Mouse (Mus musculus): ENCODE measurements around the gene Cd79b.

The Cd79b gene

DNA sequence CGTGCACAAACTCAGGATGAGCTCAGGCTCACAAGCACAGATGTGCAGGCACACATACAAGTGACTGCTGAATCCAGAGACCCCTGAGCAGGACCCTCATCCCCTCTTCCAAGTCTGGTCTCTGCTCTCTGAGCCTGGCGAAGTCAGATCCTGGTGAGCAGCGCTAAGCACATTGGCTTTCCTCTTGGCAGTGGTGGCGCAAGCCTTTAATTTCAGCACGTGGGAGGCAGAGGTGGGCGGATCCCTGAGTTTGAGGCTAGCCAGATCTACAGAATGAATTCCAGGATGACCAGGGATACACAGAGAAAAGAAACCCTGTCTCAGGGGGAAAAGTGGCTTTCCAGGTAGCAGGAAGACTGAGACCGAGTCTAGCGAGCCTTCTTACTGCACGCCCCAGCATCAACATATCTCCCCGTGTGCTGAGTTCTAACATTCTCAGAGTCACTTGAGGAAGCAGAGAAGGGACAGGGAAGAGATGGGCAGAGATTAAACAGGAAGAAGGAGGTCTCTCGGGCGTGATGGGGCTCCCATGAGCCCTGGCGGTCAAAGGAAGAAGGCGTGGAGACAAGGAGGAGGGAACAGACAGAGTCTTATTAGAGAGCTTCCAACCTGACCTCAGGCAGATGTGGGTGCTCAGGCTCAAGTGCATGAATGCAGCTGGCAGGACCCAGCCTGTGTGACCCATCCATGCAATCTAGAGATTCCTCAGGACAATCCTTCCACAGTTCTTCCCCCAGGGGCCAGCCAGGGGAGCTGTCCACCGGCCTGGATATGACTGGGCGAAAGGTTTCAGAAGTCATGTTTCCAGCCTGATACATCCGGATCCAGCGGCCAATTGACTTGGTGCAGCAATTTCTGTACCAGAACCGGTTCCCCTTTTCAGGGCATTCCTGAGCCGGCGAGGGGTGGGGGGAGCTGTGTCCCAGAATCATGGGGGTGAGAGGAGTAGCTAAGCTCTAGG is 4.1 kb upstream of the Cd79b start:
- DNase-seq (ENCODE audit: low spot score), result no peak

DNA sequence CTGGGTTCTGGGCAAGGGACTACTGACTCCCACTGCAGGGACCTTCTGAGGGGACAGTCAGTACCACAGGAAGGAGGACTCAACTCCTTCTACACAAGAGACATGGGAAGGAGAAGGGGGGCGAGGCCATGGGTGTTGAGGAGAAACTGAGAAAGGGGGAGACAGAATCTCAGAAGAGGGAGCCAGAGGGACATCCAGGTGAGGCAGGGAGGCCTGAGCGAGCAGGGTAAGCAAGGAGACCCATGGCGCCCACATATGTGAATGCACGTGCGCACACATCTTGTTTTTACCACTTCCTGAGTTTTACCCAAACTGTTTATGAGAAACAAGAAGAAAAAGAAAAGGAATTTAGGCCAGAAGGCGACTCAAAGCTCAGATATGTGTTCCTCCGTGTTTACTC is 3.2 kb upstream of the Cd79b start:
- DNase-seq (ENCODE audit: low spot score), result no peak

DNA sequence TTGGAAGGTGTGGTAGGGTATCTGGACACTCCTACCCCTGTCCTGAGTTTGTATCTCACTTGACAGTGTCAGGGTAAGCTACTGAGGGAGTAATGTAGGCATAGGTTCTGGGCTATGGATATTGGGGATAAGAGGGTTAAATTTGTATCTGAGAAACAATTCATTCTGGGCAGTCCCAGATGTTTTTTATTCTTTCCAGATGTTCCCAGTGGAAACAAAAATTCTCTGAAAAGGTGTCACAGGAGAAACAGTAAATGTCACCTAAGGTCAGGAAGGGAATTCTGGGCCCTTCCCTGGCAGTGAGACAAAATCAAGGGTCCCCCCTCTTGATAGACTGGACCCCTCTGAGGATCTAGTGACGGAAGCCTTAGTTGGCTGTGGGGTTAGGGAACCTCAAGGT is 1.9 kb upstream of the Cd79b start:
- no peak for DNase-seq (ENCODE audit: low spot score)

DNA sequence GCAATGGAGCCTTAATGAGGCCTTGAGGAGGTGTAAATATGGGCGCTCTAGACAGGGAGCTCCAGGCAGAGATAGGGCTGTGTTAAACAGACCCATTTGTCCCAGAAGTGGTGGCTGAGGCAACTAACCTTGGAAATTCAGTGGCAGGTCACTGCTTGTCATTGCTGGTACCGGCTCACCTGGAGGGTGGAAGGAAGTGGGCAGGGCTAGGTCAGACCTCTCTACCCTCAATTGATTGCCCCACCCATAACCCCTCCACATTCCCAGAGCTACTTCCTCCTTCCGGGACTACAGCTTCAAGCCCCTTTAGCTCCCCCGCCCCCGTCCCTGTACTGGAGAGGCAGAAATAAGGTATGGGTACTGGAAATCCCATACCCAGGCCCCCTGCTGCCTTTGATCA is 1.0 kb downstream of the Cd79b start:
- DNase-seq (ENCODE audit: low spot score), result no peak

DNA sequence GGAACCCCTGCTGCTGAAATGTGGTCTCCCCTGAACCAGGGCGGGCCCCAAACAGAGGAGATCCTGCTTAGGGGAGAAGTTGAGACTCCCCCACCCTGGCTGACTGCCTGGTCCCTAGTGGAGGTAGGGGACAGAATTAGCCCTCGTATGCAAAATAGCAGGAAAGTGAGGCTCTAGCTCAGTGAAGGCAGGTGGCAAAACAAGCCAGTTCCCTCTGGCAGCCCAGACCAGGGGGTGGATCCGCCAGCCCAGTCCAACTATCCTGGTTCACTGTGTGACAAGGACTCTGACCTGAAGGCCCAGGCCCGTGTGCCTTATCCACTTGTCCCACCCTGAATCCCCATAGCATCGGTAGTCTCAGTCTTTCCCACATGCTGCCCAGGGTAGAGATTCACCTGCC is 4.4 kb downstream of the Cd79b start:
- no peak for DNase-seq (ENCODE audit: low spot score)

DNA sequence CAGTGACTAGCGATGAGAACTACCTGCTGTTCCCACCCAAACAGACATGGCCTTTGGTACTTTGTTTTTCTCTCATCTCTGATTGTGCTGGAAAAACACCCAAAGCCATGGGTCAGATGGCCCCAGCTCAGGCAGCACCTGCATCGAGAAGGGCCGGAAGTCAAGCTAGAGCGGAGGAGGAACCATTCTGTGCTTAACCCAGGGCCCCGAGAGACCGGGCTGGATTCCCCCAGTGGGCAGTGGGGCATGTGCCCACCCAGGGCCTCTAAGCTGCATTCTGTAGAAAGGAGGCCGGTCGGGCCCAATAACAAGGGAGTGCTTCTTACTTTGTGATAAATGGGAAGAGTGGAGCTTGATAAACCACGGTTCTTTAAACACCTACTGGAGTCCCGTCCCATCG is 6.4 kb downstream of the Cd79b start:
- DNase-seq (ENCODE audit: low spot score), result no peak

DNA sequence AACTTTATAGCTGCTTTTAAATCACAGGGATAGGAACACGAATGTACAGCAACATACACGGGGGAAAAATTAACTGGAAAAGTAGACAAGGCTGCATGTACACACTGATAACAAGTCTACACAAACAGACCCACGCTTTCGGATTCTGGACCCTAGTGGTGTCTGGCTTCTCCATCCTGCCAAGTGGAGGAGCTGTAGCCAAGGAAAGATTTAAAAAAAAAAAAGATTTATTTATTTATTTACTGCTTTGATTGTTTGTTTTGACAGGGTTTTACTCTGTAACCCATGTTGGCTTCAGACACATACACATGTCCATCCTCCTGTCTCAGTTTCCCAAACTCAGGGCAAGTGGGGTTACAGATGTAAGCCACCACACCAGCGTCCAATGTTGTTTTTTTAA is 7.1 kb downstream of the Cd79b start:
- no peak for DNase-seq (ENCODE audit: low spot score)

DNA sequence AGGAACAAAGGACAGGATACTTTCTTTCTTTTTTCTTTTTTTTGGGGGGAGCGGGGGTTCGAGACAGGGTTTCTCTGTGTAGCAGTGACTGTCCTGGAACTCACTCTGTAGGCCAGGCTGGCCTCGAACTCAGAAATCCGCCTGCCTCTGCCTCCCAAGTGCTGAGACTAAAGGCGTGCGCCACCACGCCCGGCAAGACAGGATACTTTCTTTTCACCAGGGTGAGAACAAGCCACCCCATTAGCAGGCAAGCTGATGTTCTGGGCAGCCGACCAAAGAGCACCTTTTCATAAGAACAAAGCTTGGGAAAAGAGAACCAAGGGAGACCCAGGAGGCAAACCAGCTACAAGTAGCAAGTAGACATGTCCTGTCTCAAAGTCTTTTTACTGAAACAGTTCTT is 7.8 kb downstream of the Cd79b start:
- no peak for DNase-seq (ENCODE audit: low spot score)

DNA sequence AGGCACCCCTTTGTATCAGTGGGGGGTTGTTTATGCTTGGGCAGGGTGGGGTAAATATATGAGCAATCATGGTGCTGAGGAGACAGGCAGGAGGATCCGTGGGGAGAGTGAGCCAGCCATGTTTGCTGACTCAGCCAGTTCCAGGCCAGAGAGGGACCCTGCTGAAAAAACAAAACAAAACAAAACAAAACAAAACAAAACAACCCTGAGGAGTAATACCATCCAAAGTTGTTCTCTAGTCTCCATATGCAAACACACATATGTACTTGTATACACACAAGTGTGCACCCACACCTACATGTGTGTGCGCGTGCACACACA is 8.5 kb downstream of the Cd79b start:
- no peak for DNase-seq (ENCODE audit: low spot score)

DNA sequence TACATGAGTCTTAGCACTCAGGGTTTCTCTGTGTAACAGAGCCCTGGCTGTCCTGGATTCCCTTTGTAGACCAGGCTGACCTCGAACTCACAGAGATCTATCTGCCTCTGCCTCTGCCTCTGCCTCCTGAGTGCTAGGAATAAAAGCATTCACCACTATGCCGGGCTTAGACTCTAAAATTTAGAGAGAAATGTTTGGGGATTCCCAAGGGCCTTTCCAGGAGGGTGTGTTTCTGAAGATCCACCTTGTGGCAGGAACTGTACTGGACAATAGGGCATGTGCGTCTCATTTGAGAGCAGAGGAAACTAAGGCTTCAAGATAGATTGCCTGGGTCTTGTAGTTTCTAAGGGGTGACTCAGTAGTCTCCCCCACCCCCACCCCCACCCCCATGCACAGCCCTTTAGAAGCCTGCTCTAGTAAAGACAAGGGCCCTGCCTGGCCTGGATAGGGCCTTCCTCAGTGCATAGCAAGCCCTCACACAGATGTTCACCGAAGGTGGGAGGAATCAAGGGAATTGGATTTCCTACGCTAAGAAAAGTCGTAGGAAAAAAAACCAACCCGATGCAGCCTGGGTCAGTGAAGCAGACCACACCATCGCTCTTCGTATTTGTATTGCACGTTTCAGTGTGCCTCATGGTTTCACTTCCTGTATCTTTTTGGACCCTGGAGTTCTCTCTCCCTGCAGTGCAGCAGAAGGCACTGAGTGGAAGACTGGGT is 9.1 kb downstream of the Cd79b start:
- no peak for DNase-seq (ENCODE audit: low spot score)

DNA sequence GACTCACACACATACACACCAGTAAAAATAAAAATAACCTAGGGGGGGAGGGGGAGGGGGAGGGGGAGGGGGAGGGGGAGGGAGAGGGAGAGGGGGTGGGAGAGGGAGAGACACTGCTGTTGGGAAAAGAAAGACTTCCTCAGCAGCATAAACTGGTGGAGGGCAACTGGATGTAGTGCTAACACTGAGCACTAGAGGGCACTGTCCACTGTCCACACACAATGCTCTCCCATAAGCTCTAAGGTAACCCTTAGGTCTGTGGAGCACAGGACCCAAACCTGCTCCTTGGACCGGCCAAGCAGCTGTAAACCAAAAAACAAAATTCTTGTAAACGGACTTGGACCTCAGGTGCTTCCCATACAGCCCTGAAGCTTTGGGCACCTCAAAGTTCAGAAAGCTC is 11.9 kb downstream of the Cd79b start:
- peak; percentile 42 for DNase-seq (ENCODE audit: low spot score)

DNA sequence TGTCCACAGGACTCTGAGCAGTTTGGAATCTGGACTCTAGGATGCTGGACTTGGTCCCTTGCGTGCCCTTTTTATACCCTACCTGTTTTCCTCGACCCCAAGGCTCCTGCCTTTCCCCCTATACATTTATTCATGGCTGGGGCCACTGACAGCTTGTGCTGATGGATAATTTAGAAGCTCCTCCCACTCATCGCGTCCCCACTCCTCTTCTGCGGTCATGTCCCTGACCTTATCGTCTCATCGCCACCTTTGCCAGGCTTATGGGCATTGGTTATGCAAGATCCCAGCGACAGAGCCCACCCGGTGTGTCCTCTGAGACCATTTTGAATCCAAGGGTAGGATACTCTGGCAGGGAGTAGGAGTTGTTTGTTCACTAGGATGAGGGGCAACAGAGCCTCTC is 12.8 kb downstream of the Cd79b start, which contains the start of gene Gh:
TSS of gene Gh (minus strand) at position 101 of the 400 bp plus-strand sequence.
- no peak for DNase-seq (ENCODE audit: low spot score)

DNA sequence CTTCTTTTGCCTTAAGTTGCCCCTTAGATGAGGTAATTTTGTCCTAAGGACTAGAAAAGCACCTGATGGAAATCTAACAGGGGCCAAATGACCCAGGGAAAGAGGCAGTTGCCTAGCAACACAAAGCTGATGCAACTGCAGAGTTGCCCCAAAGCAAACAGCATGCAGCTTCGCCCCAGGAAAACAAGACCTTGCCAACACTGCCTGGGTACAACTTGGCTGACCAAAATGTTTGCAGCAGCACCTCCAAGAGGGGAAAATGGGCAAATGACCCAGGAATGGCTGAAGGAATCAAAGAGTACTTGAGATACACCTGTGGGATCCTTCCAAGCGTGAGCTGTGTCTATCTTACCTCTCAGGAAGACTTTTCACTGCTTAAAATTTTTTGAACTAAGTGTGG is 22.7 kb downstream of the Cd79b start:
- no peak for DNase-seq (ENCODE audit: low spot score)

DNA sequence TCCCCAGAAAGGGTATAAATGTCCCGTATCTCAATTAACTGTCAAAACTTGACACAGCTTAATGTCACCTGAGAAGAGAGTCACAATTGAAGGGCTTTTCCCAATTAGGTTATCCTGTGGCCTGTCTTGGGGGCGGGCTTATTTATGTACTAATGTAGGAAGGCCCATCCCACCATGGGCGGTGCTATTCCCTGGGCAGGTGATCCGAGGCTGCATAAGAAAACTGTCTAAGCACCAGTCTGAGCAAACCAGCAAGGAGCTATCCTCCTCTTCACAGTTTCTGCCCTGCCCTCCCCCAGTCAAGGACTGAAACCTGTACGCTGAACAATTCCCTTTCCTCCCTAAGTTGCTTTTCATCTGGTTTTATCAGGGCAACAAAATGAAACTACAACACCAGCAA is 24.2 kb downstream of the Cd79b start:
- no peak for DNase-seq (ENCODE audit: low spot score)

DNA sequence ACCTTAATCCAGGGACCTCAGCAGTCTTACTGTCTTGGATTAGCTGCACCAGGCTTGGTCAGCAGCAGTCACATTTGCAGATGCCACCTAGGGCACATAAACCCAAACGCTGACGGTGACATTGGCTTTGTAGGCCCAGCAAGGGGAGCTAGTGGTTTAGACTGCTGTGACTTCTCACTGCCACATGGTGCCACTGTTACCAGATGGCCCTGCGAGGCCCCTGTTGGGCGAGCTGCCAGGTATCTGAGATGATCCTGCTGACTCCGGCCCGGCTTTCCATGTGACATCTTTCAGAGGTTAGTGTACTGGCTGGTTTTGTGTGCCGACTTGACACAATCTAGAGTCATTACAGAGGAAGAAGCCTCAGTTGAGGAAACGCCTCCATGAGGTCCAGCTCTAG is 25.2 kb downstream of the Cd79b start:
- DNase-seq (ENCODE audit: low spot score), result no peak

DNA sequence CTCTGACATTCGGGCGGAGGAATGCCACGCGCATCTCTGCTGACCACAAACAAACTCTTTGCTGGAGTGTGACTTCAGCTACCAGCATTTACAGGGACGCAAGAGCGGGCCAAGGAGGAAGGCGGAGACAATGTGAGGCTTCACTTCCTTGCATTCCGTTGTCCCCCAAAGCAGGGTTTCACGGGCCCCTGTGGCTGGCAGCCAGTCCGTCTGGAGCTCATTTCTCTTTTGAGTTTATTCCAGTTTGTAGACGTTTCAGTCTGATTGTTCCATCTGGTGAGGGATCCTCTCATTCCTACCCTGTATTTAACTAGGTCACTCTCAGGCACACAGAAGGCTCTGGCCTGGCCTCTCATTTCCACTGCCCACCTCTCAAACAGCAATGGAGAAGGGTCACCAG is 27.6 kb downstream of the Cd79b start:
- no peak for DNase-seq (ENCODE audit: low spot score)

DNA sequence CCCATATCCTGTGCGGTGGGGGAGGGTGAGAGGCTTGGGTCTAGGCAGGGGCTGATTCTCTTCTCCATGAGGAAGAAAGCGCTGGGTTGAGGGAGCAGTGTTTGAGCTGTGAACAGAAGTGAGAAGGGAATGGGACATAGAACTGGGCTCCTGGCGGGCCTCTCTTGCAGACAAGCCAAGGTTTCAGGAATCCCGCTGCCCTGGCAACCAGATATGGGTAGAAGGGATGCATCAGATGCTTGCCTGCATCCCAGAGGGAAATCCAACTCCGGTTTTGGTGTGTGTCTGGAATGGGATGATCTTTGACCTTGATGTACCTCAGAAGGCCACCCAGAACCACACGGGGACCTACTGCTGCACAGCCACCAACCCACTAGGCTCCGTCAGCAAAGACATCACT is 28.4 kb downstream of the Cd79b start:
- DNase-seq (ENCODE audit: low spot score), result no peak

DNA sequence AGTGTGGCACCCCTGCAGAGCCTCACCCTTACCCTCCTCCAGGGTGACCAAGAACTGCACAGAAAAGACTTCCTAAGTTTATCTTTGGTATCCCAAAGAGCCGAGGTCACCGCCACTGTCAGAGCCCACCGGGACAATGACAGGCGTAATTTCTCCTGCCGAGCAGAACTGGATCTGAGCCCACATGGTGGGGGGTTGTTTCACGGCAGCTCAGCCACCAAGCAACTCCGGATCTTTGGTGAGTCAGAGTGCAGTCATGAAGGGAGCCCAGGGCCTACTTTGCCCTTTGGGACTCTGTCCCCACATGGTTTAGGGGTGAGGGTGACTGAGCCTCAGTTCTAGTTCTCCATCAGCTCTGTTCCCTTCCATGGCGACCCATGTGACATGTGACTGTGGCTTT is 30.4 kb downstream of the Cd79b start:
- DNase-seq (ENCODE audit: low spot score), result no peak

DNA sequence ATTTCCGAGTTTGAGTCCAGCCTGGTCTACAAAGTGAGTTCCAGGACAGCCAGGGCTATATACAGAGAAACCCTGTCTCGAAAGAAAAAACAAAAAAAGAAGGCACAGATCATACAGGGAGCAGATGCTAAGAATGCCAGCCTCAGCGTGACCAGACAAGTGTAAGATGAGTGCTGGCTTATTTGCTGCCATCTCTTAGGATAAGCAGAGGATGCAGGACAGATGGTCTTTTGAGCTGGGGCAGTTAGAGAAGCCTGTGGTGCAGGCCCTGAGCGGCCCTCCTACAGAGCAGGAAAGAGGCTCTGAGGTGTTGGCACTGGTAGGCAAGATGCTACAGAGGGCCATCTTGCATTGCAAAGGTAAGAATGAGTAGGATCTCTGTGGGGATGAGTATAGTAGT is 31.2 kb downstream of the Cd79b start:
- no peak for DNase-seq (ENCODE audit: low spot score)

DNA sequence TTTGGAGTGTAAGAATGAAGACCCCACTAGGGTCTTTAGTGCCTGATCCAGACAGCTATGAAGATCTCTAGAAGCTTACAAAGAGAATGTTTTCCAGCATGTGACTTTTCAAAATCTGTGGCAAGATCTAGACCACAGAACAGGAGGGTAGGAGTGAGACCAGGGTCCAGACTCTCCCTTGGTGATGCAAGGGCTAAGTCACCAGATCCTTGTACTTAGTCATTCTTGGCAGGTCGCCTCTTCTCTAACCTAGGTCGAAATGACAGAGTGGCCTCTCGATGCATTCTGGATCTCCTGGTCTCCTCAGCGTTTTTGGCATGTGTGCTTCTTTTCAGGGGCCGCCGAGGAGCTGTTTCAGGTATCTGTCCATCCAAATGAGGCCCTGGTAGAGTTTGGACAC is 32.1 kb downstream of the Cd79b start:
- no peak for DNase-seq (ENCODE audit: low spot score)

DNA sequence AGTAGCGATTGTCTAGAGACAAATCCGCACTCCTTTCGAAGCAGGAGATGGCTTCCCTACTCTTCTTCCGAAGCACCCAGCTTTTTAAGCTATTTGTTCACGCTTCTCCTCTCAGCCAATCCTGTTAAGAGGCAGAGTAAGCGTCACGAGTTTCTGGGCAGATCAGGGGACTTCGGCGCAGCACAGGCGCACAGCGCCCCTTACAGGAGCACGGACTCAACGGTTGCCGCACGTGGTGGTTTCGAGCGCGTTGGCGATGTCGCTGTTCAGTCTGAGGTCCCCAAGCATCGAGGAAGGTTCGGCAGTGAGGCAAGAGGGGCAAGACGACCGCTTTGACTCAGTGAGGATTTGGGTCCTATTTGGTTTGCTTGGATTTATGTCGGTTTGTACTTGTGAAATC is 38.1 kb downstream of the Cd79b start, which contains the start of gene Tcam1:
TSS of gene Tcam1 (plus strand) at position 219 of the 400 bp plus-strand sequence.
- peak; percentile 89 for DNase-seq (ENCODE audit: low spot score)

DNA sequence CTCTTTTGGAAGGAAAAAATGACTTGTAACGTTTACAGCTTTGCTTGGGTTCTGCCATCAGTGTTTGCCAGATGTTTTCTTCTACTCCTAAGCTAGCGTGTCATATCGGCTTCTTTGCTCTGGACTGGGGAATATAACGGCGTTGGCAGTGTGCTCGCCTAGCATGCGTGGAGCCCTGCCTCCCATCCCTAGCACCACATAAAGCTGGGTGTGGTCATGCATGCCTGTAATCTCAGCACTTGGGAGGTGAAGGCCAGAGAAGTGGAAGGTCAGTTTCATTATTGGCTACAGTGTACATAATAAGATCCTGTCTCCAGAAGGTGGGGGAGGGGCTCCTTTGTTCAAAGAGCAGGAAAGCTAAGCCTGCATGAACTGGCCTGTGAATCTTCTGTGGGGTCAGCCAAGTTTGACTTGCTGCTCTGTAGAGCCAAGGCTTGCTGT is 39.6 kb downstream of the Cd79b start:
- peak; percentile 46 for DNase-seq (ENCODE audit: low spot score)

DNA sequence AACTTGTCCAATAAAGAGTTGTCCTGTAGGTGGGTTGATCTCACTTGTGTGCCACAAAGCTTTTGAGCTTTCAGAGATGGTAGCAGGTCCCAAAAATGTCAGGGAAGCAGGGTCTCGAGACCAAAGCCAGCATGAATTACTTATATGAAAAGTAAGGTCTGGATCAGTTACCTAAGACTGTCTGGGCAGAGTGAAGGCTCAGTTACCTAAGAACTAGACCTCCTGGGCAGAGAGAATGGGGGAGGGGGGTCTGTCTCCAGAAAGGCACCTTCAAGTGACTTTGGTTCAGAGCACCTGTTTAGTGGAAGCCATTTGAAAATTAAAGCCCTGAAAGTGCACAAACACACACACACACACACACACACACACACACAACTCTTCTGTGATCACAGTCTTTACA is 40.2 kb downstream of the Cd79b start:
- no peak for DNase-seq (ENCODE audit: low spot score)

All from yolk sac, embryonic 10.5 days (tissue).